Mouse (Mus musculus): ENCODE data around the gene Zfp422.

GRCm38 (mm10) chr6:116618073-116618472, 10.7 kb downstream of the Zfp422 start:
- TF ChIP-seq POLR2A (IDR thresholded peaks at IDR 0.05; ENCODE audit: insufficient read depth, low read depth, low read length) = no peak
- peak; percentile 72 for TF ChIP-seq CTCF (IDR thresholded peaks at IDR 0.05)
- TF ChIP-seq EP300 (IDR thresholded peaks at IDR 0.05; ENCODE audit: insufficient read depth, low read depth, low read length) = no peak

All from heart, adult 2 months (tissue).